14 mouse cellular contexts compared by ENCODE assay signal in the genomic region with DNA sequence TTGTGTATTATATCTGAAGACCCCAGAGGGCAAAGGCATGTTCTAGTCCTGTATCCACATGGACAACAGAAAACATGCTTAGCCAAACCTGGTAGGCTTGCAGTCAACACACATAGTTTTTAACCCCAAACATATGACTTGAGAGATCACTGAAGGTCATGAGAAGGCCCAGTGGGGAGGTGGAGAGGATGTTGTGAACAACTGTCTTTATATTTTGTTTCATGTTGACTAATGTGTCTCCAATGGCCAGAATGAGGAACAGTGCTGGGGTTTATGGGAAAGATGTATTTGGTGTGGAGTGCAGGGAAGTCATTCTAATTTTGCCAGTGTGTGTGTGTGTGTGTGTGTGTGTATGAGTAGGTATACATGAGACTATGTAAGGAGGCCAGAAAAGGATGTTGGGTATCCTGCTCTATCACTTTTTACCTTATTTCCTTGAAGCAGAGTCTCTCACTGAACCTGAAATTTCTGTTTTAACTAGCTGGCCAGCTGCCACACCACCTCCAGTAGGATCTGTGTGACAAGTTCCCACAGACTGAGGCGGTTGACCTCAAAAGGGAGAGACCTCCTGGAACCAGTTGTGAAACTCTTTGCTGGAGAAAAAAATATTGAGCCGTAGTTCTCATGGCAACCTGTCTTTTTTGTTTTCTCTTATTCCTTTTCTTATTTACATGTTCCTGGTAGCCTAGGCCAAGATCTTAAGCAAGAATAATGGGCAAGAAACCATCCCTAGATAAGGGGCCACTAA. TPM values are rescaled to one million over a fixed set of nuclear protein-coding genes. Genes with fewer than 3 reads are reported as not detected.
DNase-seq lines count a peak whose midpoint lies in the region; ATAC-seq and TF ChIP-seq lines count a peak whose summit lies in the region.
"Had no signal": no experiment of that assay in that cellular context is flagged by ENCODE, and none has a peak within 500 bp of the region (broad histone marks: within the 10 kb centered on the region; RNA-seq: fewer than 3 reads in every experiment).

No protein-coding gene starts in this region.

- no peak overlapping the region for H3K9ac ChIP-seq in intestine, embryonic 14.5 days (ENCODE audit: low read length)
- H3K9ac ChIP-seq in intestine, embryonic 16.5 days (ENCODE audit: low read depth, low read length): no peak overlapping the region
- H3K9ac ChIP-seq: lung, embryonic 15.5 days had no signal

- no peak for ATAC-seq in intestine, embryonic 14.5 days (replicated peaks; ENCODE audit: low FRiP score, low TSS enrichment, low read depth)
- ATAC-seq in intestine, embryonic 16.5 days: no peak

- peaks cover 40% of the 10 kb centered on the region for H3K9me3 ChIP-seq in intestine, embryonic 14.5 days (ENCODE audit: control insufficient read depth, low read length)
- peaks cover 25% of the 10 kb centered on the region for H3K9me3 ChIP-seq in intestine, embryonic 16.5 days (ENCODE audit: control insufficient read depth, low read length)
- peaks cover 40% of the 10 kb centered on the region for H3K9me3 ChIP-seq in hindbrain, embryonic 10.5 days

- no peak overlapping the region for H3K27ac ChIP-seq in intestine, embryonic 14.5 days (ENCODE audit: low read depth)
- no peak overlapping the region for H3K27ac ChIP-seq in intestine, embryonic 16.5 days (ENCODE audit: low read length)
- H3K27ac ChIP-seq in layer of hippocampus, adult 2 months: no peak overlapping the region
- H3K27ac ChIP-seq in hindbrain, embryonic 10.5 days: no peak overlapping the region
- H3K27ac ChIP-seq: left cerebral cortex, adult 2 months; lung, embryonic 15.5 days had no signal

- no peaks in the 10 kb centered on the region for H3K4me1 ChIP-seq in intestine, embryonic 14.5 days (replicated peaks; ENCODE audit: control insufficient read depth, insufficient read depth, low read length)
- H3K4me1 ChIP-seq in intestine, embryonic 16.5 days (ENCODE audit: control insufficient read depth, insufficient read depth, low read length): no peaks in the 10 kb centered on the region
- H3K4me1 ChIP-seq in hindbrain, embryonic 10.5 days (replicated peaks): no peaks in the 10 kb centered on the region
- H3K4me1 ChIP-seq: lung, embryonic 15.5 days had no signal

- no peaks in the 10 kb centered on the region for H3K27me3 ChIP-seq in intestine, embryonic 14.5 days (replicated peaks; ENCODE audit: control insufficient read depth, insufficient read depth, low read length)
- H3K27me3 ChIP-seq in intestine, embryonic 16.5 days (replicated peaks; ENCODE audit: control insufficient read depth, insufficient read depth, low read length): no peaks in the 10 kb centered on the region
- H3K27me3 ChIP-seq in hindbrain, embryonic 10.5 days (ENCODE audit: insufficient read depth, poor library complexity, severe bottlenecking): no peaks in the 10 kb centered on the region
- H3K27me3 ChIP-seq: lung, embryonic 15.5 days had no signal

- no peak for TF ChIP-seq CTCF in layer of hippocampus, adult 2 months (conservative IDR thresholded peaks at IDR 0.05)

- H3K4me2 ChIP-seq in intestine, embryonic 14.5 days (ENCODE audit: low read length): no peak overlapping the region
- no peak overlapping the region for H3K4me2 ChIP-seq in intestine, embryonic 16.5 days (ENCODE audit: low read depth, low read length)
- H3K4me2 ChIP-seq: lung, embryonic 15.5 days had no signal

- H3K36me3 ChIP-seq in intestine, embryonic 14.5 days (ENCODE audit: control insufficient read depth, insufficient read depth, low read length): no peaks in the 10 kb centered on the region
- no peaks in the 10 kb centered on the region for H3K36me3 ChIP-seq in intestine, embryonic 16.5 days (ENCODE audit: control insufficient read depth, insufficient read depth, low read length)
- no peaks in the 10 kb centered on the region for H3K36me3 ChIP-seq in hindbrain, embryonic 10.5 days
- H3K36me3 ChIP-seq: lung, embryonic 15.5 days had no signal

- no peak overlapping the region for H3K4me3 ChIP-seq in intestine, embryonic 14.5 days (ENCODE audit: low read depth, low read length)
- H3K4me3 ChIP-seq in intestine, embryonic 16.5 days (ENCODE audit: low read length): no peak overlapping the region
- H3K4me3 ChIP-seq in layer of hippocampus, adult 2 months: no peak overlapping the region
- H3K4me3 ChIP-seq in hindbrain, embryonic 10.5 days: no peak overlapping the region
- H3K4me3 ChIP-seq: left cerebral cortex, adult 2 months; lung, embryonic 15.5 days; myocyte had no signal

- WGBS in intestine, embryonic 14.5 days: 70% methylated on average over 2 of the region's 2 CpGs
- WGBS in intestine, embryonic 16.5 days: 70% methylated on average over 2 of the region's 2 CpGs
- 71% methylated on average over 2 of the region's 2 CpGs for WGBS in hindbrain, embryonic 10.5 days

- peak; percentile 53 for DNase-seq in intestine, embryonic 14.5 days (ENCODE audit: low spot score)
- DNase-seq in CD4-positive helper T cell, adult 2 months (ENCODE audit: low read depth, low spot score): peak; percentile 29
- DNase-seq in fat pad, adult 2 months (ENCODE audit: extremely low read depth, low read depth, low spot score): peak; percentile 99
- DNase-seq in lung, postnatal 10 days: peak; percentile 50
- no peak for DNase-seq in layer of hippocampus, adult 2 months (ENCODE audit: low spot score in 2 of 2)
- DNase-seq in hindbrain, embryonic 10.5 days (ENCODE audit: low spot score): no peak
- DNase-seq in MN1 (ENCODE audit: low spot score): no peak
- DNase-seq: cerebellum, adult 9-10 months; right cerebral cortex, postnatal 4 days had no signal

RNA-seq across cellular contexts. Expression of a gene that starts 2.6 kb away (rescaled TPM):
- 1.1 and 2.8 TPM in 2 replicates for polyA plus RNA-seq in intestine, embryonic 14.5 days (2014; fragmentation: Nextera tagmentation; extraction: Ambion mirVana)
- polyA plus RNA-seq in intestine, embryonic 16.5 days (2015; fragmentation: Nextera tagmentation; extraction: Ambion mirVana): 0.76 and 0.88 TPM in 2 replicates
- total RNA-seq in layer of hippocampus, adult 2 months (2021): under 1 TPM in 1 of 2 experiments, not detected in 1; 0.38 TPM
- polyA plus RNA-seq in hindbrain, embryonic 10.5 days (2016; fragmentation: Nextera tagmentation; extraction: Ambion mirVana): 0.93 and 1.1 TPM in 2 replicates

RNA-seq across cellular contexts. Expression of a gene that starts 12.4 kb away (rescaled TPM):
- 1.9 and 3.3 TPM in 2 replicates for polyA plus RNA-seq in intestine, embryonic 14.5 days (2014; fragmentation: Nextera tagmentation; extraction: Ambion mirVana)
- polyA plus RNA-seq in intestine, embryonic 16.5 days (2015; fragmentation: Nextera tagmentation; extraction: Ambion mirVana): 55.9 and 79.1 TPM in 2 replicates
- total RNA-seq in layer of hippocampus, adult 2 months (2021): not detected
- not detected in 2 replicates for polyA plus RNA-seq in hindbrain, embryonic 10.5 days (2016; fragmentation: Nextera tagmentation; extraction: Ambion mirVana)
- polyA plus RNA-seq: myocyte had no signal

RNA-seq across cellular contexts. Expression of a gene that starts 18.6 kb away (rescaled TPM):
- 8.0 and 9.8 TPM in 2 replicates for polyA plus RNA-seq in intestine, embryonic 14.5 days (2014; fragmentation: Nextera tagmentation; extraction: Ambion mirVana)
- polyA plus RNA-seq in intestine, embryonic 16.5 days (2015; fragmentation: Nextera tagmentation; extraction: Ambion mirVana): 5.7 and 8.0 TPM in 2 replicates
- 1 to 10 TPM; 2.9 to 3.8 TPM for total RNA-seq in layer of hippocampus, adult 2 months (2021)
- 13.4 and 14.0 TPM in 2 replicates for polyA plus RNA-seq in hindbrain, embryonic 10.5 days (2016; fragmentation: Nextera tagmentation; extraction: Ambion mirVana)
- polyA plus RNA-seq: myocyte had no signal

RNA-seq across cellular contexts. Expression of a gene that starts 23.8 kb away (rescaled TPM):
- 0.08 and 0.16 TPM in 2 replicates for polyA plus RNA-seq in intestine, embryonic 14.5 days (2014; fragmentation: Nextera tagmentation; extraction: Ambion mirVana)
- polyA plus RNA-seq in intestine, embryonic 16.5 days (2015; fragmentation: Nextera tagmentation; extraction: Ambion mirVana): 0.37 TPM in 1 of 2 replicates, not detected in the other
- total RNA-seq in layer of hippocampus, adult 2 months (2021): not detected
- 0.12 TPM in 1 of 2 replicates, not detected in the other for polyA plus RNA-seq in hindbrain, embryonic 10.5 days (2016; fragmentation: Nextera tagmentation; extraction: Ambion mirVana)
- total RNA-seq: left cerebral cortex, adult 2 months had no signal
- polyA plus RNA-seq: heart, embryonic 16.5 days had no signal

RNA-seq across cellular contexts. Expression of a gene that starts 53.2 kb away (rescaled TPM):
- 182 and 203 TPM in 2 replicates for polyA plus RNA-seq in intestine, embryonic 14.5 days (2014; fragmentation: Nextera tagmentation; extraction: Ambion mirVana)
- 135 and 141 TPM in 2 replicates for polyA plus RNA-seq in intestine, embryonic 16.5 days (2015; fragmentation: Nextera tagmentation; extraction: Ambion mirVana)
- total RNA-seq in layer of hippocampus, adult 2 months (2021): 10 to 100 TPM; 31.9 to 35.3 TPM
- 169 and 205 TPM in 2 replicates for polyA plus RNA-seq in hindbrain, embryonic 10.5 days (2016; fragmentation: Nextera tagmentation; extraction: Ambion mirVana)

Comparison
In these comparisons a context has a peak if more than half of its experiments do, and no peak if none do; other contexts are left out.
1. RNA of a gene that starts 12.4 kb away (polyA plus RNA-seq): 55.9 to 79.1 TPM in intestine, embryonic 16.5 days; 1.9 to 3.3 TPM in intestine, embryonic 14.5 days and not detected in hindbrain, embryonic 10.5 days; every median in the first group is over 10 times any median in the second.
2. DNase-seq: peak in intestine, embryonic 14.5 days (single experiment), CD4-positive helper T cell, adult 2 months (single experiment), fat pad, adult 2 months (single experiment) and lung, postnatal 10 days (single experiment); none in layer of hippocampus, adult 2 months (0 of 2), hindbrain, embryonic 10.5 days (single experiment) and MN1 (single experiment).